Mouse (Mus musculus): ENCODE data around the gene Ribc2.

DNA sequence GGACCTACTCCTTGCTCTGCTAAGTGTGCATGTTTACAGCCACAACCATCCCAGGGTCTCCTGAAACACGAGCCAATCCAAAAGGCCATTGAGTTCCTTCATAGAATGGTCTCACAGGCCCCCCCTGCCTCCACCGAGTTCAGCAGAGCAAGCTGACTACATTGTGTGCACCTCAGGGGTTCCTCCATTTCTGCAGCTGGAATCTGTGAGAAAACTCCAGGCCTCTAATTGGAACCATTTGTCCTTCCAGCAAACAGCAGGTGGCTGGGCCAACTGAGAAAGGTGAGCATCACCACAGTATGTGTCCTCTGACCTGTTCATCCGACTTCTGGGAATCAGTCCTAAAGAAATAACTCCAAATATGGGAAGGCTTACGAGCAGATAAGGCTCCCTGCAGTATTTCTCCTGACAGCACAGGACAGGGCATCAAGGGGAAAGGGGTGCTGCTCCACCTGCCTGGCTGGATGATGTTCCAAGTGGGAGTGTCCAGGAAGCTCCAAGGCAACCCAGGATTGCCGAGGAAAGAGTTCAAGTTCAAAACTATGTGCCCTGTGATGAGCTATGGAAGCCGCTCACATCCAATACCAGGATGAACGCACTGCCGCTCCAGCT, 56.4 kb downstream of the Ribc2 start:
- TF ChIP-seq POLR2AphosphoS2 (IDR thresholded peaks at IDR 0.05; ENCODE audit: low read depth, low read length) (no peak), ELF1 (IDR thresholded peaks at IDR 0.05; ENCODE audit: low read depth, low read length) (no peak), EP300 (IDR thresholded peaks at IDR 0.05; ENCODE audit: low read length) (no peak), POLR2A (IDR thresholded peaks at IDR 0.05; ENCODE audit: low read depth, low read length) (no peak), ZC3H11A (IDR thresholded peaks at IDR 0.05; ENCODE audit: low read depth, low read length) (no peak)
